Mouse (Mus musculus) thymus, postnatal 10 days (tissue): Measurements from ENCODE around the gene 3110082J24Rik.
"Not testable (repeated sequence)": the region's sequence is repeated elsewhere in the genome, so short reads cannot be mapped to it uniquely, and the experiment has no call there.

ENCODE experiments used
- DNase-seq, 2 experiments: peaks; one replicate each; pipeline ENCODE4 v3.0.0; 2021; ENCODE audit warnings: low spot score in 2 of 2

Gene 3110082J24Rik

GRCm38 (mm10) chr5:30072377-30072776 lies 33.5 kb downstream of the 3110082J24Rik start:
- no peak for DNase-seq

GRCm38 (mm10) chr5:30071677-30072076 lies 34.2 kb downstream of the 3110082J24Rik start:
- no peak for DNase-seq

GRCm38 (mm10) chr5:30067726-30068125 lies 38.2 kb downstream of the 3110082J24Rik start:
- no peak for DNase-seq

GRCm38 (mm10) chr5:30059607-30060006 lies 46.3 kb downstream of the 3110082J24Rik start:
- DNase-seq, result not testable (repeated sequence)

DNA sequence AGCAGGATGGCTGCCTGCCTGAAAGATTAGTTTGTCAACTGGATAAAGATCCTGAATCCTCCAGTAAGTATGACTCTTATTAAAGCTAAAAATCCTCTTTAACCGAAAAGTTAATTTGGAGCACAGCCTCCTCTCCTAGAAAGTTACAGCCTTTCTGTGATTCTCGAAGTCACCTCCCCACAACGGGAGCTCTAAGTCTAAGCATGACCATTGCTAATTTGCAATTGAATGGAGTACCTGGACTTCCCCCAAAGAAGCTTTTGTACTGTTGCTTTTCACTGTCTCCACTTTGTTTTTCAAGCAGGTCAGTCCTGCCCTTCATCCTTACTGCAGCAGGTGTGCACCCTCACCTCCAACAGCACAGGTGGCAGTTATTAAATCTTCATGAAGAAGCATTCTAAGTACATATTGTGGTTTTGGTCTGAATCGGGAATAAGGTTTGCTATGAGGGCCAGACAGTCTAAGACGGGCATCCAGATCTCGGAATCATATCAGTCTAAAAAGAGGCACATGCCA lies 47.6 kb downstream of the 3110082J24Rik start:
- no peak for DNase-seq
